Mouse (Mus musculus): Measurements from ENCODE around the gene Commd1.

The Commd1 gene

GRCm38 (mm10) chr11:22863581-22863980, 118.6 kb downstream of the Commd1 start:
- in situ Hi-C loops (cut with MboI, MseI): loop anchor here (5.0 to 25.0 kb wide), 2 partner anchors 226 to 399 kb away; partner anchors contain the start of gene Xpo1

GRCm38 (mm10) chr11:22861315-22861714, 120.9 kb downstream of the Commd1 start:
- in situ Hi-C loops (cut with MboI, MseI): loop anchor here (5.0 to 25.0 kb wide), 2 partner anchors 224 to 401 kb away; partner anchors contain the start of gene Xpo1

GRCm38 (mm10) chr11:22860335-22861227, 121.6 kb downstream of the Commd1 start, which contains the start of gene B3gnt2:
B3gnt2 (minus strand) TSS chr11:22860961.
- in situ Hi-C loops (cut with MboI, MseI): loop anchor here (5.0 to 25.0 kb wide), 2 partner anchors 223 to 402 kb away; partner anchors contain the start of gene Xpo1

- in situ Hi-C loops (cut with MboI, MseI): loop anchor here (5.0 to 25.0 kb wide), 2 partner anchors 222 to 403 kb away; partner anchors contain the start of gene Xpo1
Measured at GRCm38 (mm10) chr11:22859633-22860334, 122.4 kb downstream of the Commd1 start.

GRCm38 (mm10) chr11:22859301-22859632, 122.9 kb downstream of the Commd1 start:
- in situ Hi-C loops (cut with MboI, MseI): loop anchor here (25.0 kb wide), 1 partner anchor 403 kb away; the partner anchor contains the start of gene Xpo1

GRCm38 (mm10) chr11:22858441-22859300, 123.5 kb downstream of the Commd1 start:
- in situ Hi-C loops (cut with MboI, MseI): loop anchor here (25.0 kb wide), 1 partner anchor 404 kb away; the partner anchor contains the start of gene Xpo1

- in situ Hi-C loops (cut with MboI, MseI): loop anchor here (25.0 kb wide), 1 partner anchor 404 kb away; the partner anchor contains the start of gene Xpo1
Measured at GRCm38 (mm10) chr11:22857705-22858440, 124.3 kb downstream of the Commd1 start.

- in situ Hi-C loops (cut with MboI, MseI): loop anchor here (25.0 kb wide), 1 partner anchor 405 kb away; the partner anchor contains the start of gene Xpo1
Measured at GRCm38 (mm10) chr11:22857106-22857704, 125.0 kb downstream of the Commd1 start.

- in situ Hi-C loops (cut with MboI, MseI): loop anchor here (25.0 kb wide), 1 partner anchor 406 kb away; the partner anchor contains the start of gene Xpo1
Measured at GRCm38 (mm10) chr11:22856371-22856965, 125.7 kb downstream of the Commd1 start.

GRCm38 (mm10) chr11:22854571-22854970, 127.6 kb downstream of the Commd1 start:
- in situ Hi-C loops (cut with MboI, MseI): loop anchor here (25.0 kb wide), 1 partner anchor 408 kb away; the partner anchor contains the start of gene Xpo1

GRCm38 (mm10) chr11:22853477-22854157, 128.6 kb downstream of the Commd1 start:
- in situ Hi-C loops (cut with MboI, MseI): loop anchor here (25.0 kb wide), 1 partner anchor 409 kb away; the partner anchor contains the start of gene Xpo1

GRCm38 (mm10) chr11:22852510-22852909, 129.7 kb downstream of the Commd1 start:
- in situ Hi-C loops (cut with MboI, MseI): loop anchor here (25.0 kb wide), 1 partner anchor 410 kb away; the partner anchor contains the start of gene Xpo1

- in situ Hi-C loops (cut with MboI, MseI): loop anchor here (25.0 kb wide), 1 partner anchor 411 kb away; the partner anchor contains the start of gene Xpo1
Measured at GRCm38 (mm10) chr11:22851416-22851815, 130.8 kb downstream of the Commd1 start.

GRCm38 (mm10) chr11:22850077-22850476, 132.1 kb downstream of the Commd1 start:
- in situ Hi-C loops (cut with MboI, MseI): loop anchor here (25.0 kb wide), 1 partner anchor 412 kb away; the partner anchor contains the start of gene Xpo1

GRCm38 (mm10) chr11:22848649-22849195, 133.5 kb downstream of the Commd1 start:
- in situ Hi-C loops (cut with MboI, MseI): no loop called here

- in situ Hi-C loops (cut with MboI, MseI): no loop called here
Measured at GRCm38 (mm10) chr11:22847732-22848648, 134.2 kb downstream of the Commd1 start.

Measured in regulatory T cell (primary cell).